Mouse (Mus musculus): Measurements from ENCODE around the gene Tox3. TPM values are rescaled to one million over a fixed set of nuclear protein-coding genes. Genes with fewer than 3 reads are reported as not detected.

Gene Tox3
- polyA plus RNA-seq, 1 experiment from 2014 or later = 7.9 TPM

DNA sequence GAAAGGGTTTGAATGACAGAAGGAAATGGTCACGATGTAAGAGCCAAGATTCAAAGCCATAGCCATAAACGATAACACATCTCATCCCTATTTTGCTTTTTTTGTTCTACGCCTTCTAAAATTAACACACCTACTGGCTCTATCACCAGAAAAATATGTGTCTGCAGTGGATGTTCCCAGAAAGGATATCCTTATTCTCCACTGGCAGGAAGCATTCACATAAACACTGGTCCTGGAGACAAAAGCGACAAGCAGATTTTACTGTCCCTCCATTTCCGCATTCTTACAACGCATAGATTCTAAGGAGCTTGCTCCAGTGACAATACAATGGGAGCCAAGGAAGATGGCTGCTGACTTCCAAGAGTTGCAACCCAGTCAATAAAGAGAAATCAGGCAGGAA is 57.3 kb downstream of the Tox3 start:
- no peak overlapping the region for H3K9ac ChIP-seq (replicated peaks; ENCODE audit: low read length)
- H3K27ac ChIP-seq (ENCODE audit: low read length) = no peak overlapping the region
- ATAC-seq (ENCODE audit: low FRiP score, low TSS enrichment) = no peak
- H3K4me3 ChIP-seq (ENCODE audit: low read length) = no peak overlapping the region
- no peaks in the 10 kb centered on the region for H3K9me3 ChIP-seq (ENCODE audit: low read length)
- H3K4me2 ChIP-seq (replicated peaks; ENCODE audit: low read depth, low read length) = no peak overlapping the region
- 81% methylated on average over 6 of the region's 6 CpGs for WGBS
- H3K4me1 ChIP-seq (ENCODE audit: insufficient read depth, low read length) = no peaks in the 10 kb centered on the region
- H3K36me3 ChIP-seq (ENCODE audit: insufficient read depth, low read length) = no peaks in the 10 kb centered on the region
- H3K27me3 ChIP-seq (ENCODE audit: insufficient read depth, low read length) = no peaks in the 10 kb centered on the region

- WGBS = 64% methylated on average over 9 of the region's 9 CpGs
- Histone ChIP-seq H3K9ac (replicated peaks; ENCODE audit: low read length) (no peak overlapping the region), H3K4me3 (ENCODE audit: low read length) (no peak overlapping the region), H3K27me3 (ENCODE audit: insufficient read depth, low read length) (no peaks in the 10 kb centered on the region), H3K4me1 (ENCODE audit: insufficient read depth, low read length) (no peaks in the 10 kb centered on the region), H3K9me3 (ENCODE audit: low read length) (no peaks in the 10 kb centered on the region), H3K36me3 (ENCODE audit: insufficient read depth, low read length) (no peaks in the 10 kb centered on the region), H3K4me2 (replicated peaks; ENCODE audit: low read depth, low read length) (no peak overlapping the region), H3K27ac (ENCODE audit: low read length) (no peak overlapping the region)
- no peak for ATAC-seq (ENCODE audit: low FRiP score, low TSS enrichment)
These were observed 71.4 kb downstream of the Tox3 start for GRCm38 (mm10) chr8:90276722-90277121.

- 66% methylated on average over 7 of the region's 7 CpGs for WGBS
These were observed 75.0 kb downstream of the Tox3 start for GRCm38 (mm10) chr8:90273182-90273581.

DNA sequence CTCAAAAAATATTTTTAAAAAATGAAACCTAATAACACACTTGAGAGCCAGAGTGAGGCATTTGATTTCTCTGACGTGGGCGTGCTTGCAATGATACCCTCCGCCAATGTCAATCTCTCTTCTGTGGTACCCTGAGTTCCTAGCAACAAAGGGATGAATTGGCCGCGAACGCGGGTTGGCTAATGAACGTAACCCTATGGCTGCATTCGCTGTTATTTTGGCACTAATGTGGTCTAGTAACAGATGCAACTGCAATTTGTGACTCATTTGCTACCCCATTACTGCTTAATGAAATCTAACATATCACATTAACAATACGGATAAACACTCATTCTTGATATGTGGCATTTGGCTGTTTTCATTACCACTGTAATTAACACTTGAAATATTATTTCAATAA is 76.2 kb downstream of the Tox3 start:
- 95% methylated on average over 10 of the region's 10 CpGs for WGBS
- H3K9ac ChIP-seq (replicated peaks; ENCODE audit: low read length) = no peak overlapping the region
- no peak for ATAC-seq (ENCODE audit: low FRiP score, low TSS enrichment)
- no peak overlapping the region for H3K4me2 ChIP-seq (replicated peaks; ENCODE audit: low read depth, low read length)
- H3K4me1 ChIP-seq (ENCODE audit: insufficient read depth, low read length) = 0 out of 2 replicates have a peak, but pooled peaks cover 4% of the 10 kb centered on the region
- no peaks in the 10 kb centered on the region for H3K36me3 ChIP-seq (ENCODE audit: insufficient read depth, low read length)
- no peak overlapping the region for H3K4me3 ChIP-seq (ENCODE audit: low read length)
- no peak overlapping the region for H3K27ac ChIP-seq (ENCODE audit: low read length)
- no peaks in the 10 kb centered on the region for H3K9me3 ChIP-seq (ENCODE audit: low read length)
- no peaks in the 10 kb centered on the region for H3K27me3 ChIP-seq (ENCODE audit: insufficient read depth, low read length)

More at GRCm38 (mm10) chr8:90273182-90273581, 75.0 kb downstream of the Tox3 start:
- ATAC-seq (ENCODE audit: low FRiP score, low TSS enrichment) = no peak
- H3K27ac ChIP-seq (ENCODE audit: low read length) = no peak overlapping the region
- H3K9me3 ChIP-seq (ENCODE audit: low read length) = no peaks in the 10 kb centered on the region
- no peaks in the 10 kb centered on the region for H3K36me3 ChIP-seq (ENCODE audit: insufficient read depth, low read length)
- H3K4me2 ChIP-seq (replicated peaks; ENCODE audit: low read depth, low read length) = no peak overlapping the region
- no peak overlapping the region for H3K9ac ChIP-seq (replicated peaks; ENCODE audit: low read length)
- no peak overlapping the region for H3K4me3 ChIP-seq (ENCODE audit: low read length)
- H3K4me1 ChIP-seq (ENCODE audit: insufficient read depth, low read length) = no peaks in the 10 kb centered on the region
- no peaks in the 10 kb centered on the region for H3K27me3 ChIP-seq (ENCODE audit: insufficient read depth, low read length)

DNA sequence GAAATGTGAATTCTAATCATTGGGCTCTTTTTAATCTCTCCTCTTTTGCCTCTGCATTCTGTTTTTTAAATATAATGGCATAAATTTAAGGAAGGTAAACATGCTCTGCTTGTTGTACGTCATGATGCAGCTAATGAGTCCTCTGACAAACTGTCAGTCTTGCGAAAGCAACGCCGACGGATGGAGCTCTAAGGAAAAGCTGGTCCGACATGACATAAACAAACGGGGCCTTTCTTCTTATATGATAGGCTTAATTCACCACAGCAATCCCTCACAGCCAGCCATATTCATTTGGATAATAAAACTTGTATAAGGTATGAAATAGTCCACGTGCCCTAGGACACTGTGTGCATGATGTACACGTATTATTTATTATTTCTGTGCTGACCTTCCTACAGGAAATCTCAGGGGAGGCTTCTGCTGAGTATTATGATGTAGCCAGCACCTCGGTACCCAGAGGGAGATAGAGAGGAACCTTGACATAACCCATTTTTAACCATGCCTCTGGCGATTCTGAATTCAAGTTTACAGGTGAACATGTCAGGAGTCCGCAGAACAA is 80.4 kb downstream of the Tox3 start:
- Histone ChIP-seq H3K36me3 (ENCODE audit: insufficient read depth, low read length) (no peaks in the 10 kb centered on the region), H3K4me3 (ENCODE audit: low read length) (no peak overlapping the region), H3K9ac (replicated peaks; ENCODE audit: low read length) (no peak overlapping the region), H3K4me1 (ENCODE audit: insufficient read depth, low read length) (0 out of 2 replicates have a peak, but pooled peaks cover 4% of the 10 kb centered on the region), H3K4me2 (replicated peaks; ENCODE audit: low read depth, low read length) (no peak overlapping the region), H3K9me3 (ENCODE audit: low read length) (no peaks in the 10 kb centered on the region), H3K27ac (ENCODE audit: low read length) (no peak overlapping the region), H3K27me3 (ENCODE audit: insufficient read depth, low read length) (no peaks in the 10 kb centered on the region)
- WGBS = 64% methylated on average over 12 of the region's 12 CpGs
- ATAC-seq (ENCODE audit: low FRiP score, low TSS enrichment) = no peak

GRCm38 (mm10) chr8:90266986-90267385 is 81.2 kb downstream of the Tox3 start:
- Histone ChIP-seq H3K36me3 (ENCODE audit: insufficient read depth, low read length) (no peaks in the 10 kb centered on the region), H3K4me3 (ENCODE audit: low read length) (no peak overlapping the region), H3K9me3 (ENCODE audit: low read length) (no peaks in the 10 kb centered on the region), H3K27me3 (ENCODE audit: insufficient read depth, low read length) (no peaks in the 10 kb centered on the region), H3K9ac (replicated peaks; ENCODE audit: low read length) (no peak overlapping the region), H3K27ac (ENCODE audit: low read length) (no peak overlapping the region), H3K4me2 (replicated peaks; ENCODE audit: low read depth, low read length) (no peak overlapping the region), H3K4me1 (ENCODE audit: insufficient read depth, low read length) (0 out of 2 replicates have a peak, but pooled peaks cover 4% of the 10 kb centered on the region)
- 79% methylated on average over 3 of the region's 3 CpGs for WGBS
- ATAC-seq (ENCODE audit: low FRiP score, low TSS enrichment) = no peak

DNA sequence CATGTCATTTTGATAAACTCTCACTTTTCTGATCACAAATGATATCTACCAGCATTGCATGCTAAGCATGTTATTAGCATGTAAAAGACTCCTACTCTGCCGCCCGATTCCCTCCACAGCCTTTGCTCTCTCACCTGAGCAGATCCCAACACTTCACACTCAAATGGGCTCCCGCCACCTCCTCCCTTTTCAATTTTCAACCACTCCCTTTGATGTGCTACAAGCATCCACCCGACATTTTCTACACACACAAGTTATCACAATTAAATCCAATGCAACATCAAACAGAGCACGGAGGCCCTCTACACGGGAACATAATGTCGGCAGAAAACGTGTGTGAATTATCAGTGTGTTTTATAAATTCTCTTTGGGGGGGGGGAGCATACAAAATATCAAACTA is 81.9 kb downstream of the Tox3 start:
- Histone ChIP-seq H3K27ac (ENCODE audit: low read length) (no peak overlapping the region), H3K4me1 (ENCODE audit: insufficient read depth, low read length) (0 out of 2 replicates have a peak, but pooled peaks cover 4% of the 10 kb centered on the region), H3K27me3 (ENCODE audit: insufficient read depth, low read length) (no peaks in the 10 kb centered on the region), H3K36me3 (ENCODE audit: insufficient read depth, low read length) (no peaks in the 10 kb centered on the region), H3K9me3 (ENCODE audit: low read length) (no peaks in the 10 kb centered on the region), H3K4me3 (ENCODE audit: low read length) (no peak overlapping the region), H3K9ac (replicated peaks; ENCODE audit: low read length) (no peak overlapping the region), H3K4me2 (replicated peaks; ENCODE audit: low read depth, low read length) (no peak overlapping the region)
- WGBS = 70% methylated on average over 8 of the region's 8 CpGs
- ATAC-seq (ENCODE audit: low FRiP score, low TSS enrichment) = no peak

DNA sequence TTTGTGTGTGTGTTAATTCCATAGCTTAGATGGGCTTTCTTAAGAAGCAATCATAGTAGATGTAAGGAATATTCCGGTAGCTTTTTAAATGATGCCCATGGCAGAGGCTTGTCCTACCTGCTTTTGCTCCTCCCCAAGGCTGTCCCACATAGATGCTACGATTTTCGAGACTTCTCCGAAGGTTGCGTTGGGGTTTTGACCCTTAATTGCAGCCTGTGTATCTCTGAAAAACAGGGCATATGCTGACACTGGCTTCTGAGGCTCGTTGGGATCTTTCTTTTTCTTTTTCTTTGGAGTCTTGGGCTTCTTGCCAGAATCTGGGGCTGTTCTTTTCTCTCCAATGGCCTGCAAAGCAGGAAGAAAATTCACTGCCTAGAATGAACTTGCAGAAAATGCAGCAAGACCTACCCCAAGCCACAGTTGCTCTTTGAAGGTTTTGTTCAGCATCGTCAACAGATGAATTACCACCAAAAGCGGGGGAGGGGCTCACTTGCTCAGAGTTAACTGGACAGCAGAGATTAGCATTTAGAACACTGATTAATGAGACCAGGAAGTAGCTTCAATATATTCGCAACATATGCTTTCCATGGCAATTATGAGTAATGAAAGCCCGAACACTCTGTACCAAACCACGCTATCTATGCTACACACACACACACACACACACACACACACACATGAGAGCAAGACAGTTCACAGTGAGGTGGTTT is 93.8 kb downstream of the Tox3 start:
- Histone ChIP-seq H3K27ac (ENCODE audit: low read length) (no peak overlapping the region), H3K4me1 (ENCODE audit: insufficient read depth, low read length) (peaks cover 8% of the 10 kb centered on the region; the same call in 1 of the 2 replicates), H3K4me2 (replicated peaks; ENCODE audit: low read depth, low read length) (no peak overlapping the region), H3K9me3 (ENCODE audit: low read length) (no peaks in the 10 kb centered on the region), H3K36me3 (ENCODE audit: insufficient read depth, low read length) (peaks cover 4% of the 10 kb centered on the region; the same call in 1 of the 2 replicates), H3K4me3 (ENCODE audit: low read length) (no peak overlapping the region), H3K27me3 (ENCODE audit: insufficient read depth, low read length) (no peaks in the 10 kb centered on the region), H3K9ac (replicated peaks; ENCODE audit: low read length) (no peak overlapping the region)
- 55% methylated on average over 11 of the region's 11 CpGs for WGBS
- ATAC-seq (ENCODE audit: low FRiP score, low TSS enrichment) = no peak

- ATAC-seq (ENCODE audit: low FRiP score, low TSS enrichment) = no peak
- Histone ChIP-seq H3K4me2 (replicated peaks; ENCODE audit: low read depth, low read length) (no peak overlapping the region), H3K27me3 (ENCODE audit: insufficient read depth, low read length) (no peaks in the 10 kb centered on the region), H3K36me3 (ENCODE audit: insufficient read depth, low read length) (peaks cover 13% of the 10 kb centered on the region), H3K4me1 (ENCODE audit: insufficient read depth, low read length) (0 out of 2 replicates have a peak, but pooled peaks cover 3% of the 10 kb centered on the region), H3K9me3 (ENCODE audit: low read length) (no peaks in the 10 kb centered on the region), H3K4me3 (ENCODE audit: low read length) (no peak overlapping the region), H3K27ac (ENCODE audit: low read length) (no peak overlapping the region), H3K9ac (replicated peaks; ENCODE audit: low read length) (no peak overlapping the region)
- WGBS = 92% methylated on average over 8 of the region's 8 CpGs
These were observed 101.8 kb downstream of the Tox3 start for GRCm38 (mm10) chr8:90246357-90246756.

GRCm38 (mm10) chr8:90245828-90246227 is 102.3 kb downstream of the Tox3 start:
- WGBS = 93% methylated on average over 3 of the region's 3 CpGs
- Histone ChIP-seq H3K27ac (ENCODE audit: low read length) (no peak overlapping the region), H3K9me3 (ENCODE audit: low read length) (no peaks in the 10 kb centered on the region)

More at GRCm38 (mm10) chr8:90245828-90246227, 102.3 kb downstream of the Tox3 start:
- Histone ChIP-seq H3K27me3 (ENCODE audit: insufficient read depth, low read length) (no peaks in the 10 kb centered on the region), H3K4me2 (replicated peaks; ENCODE audit: low read depth, low read length) (no peak overlapping the region), H3K9ac (replicated peaks; ENCODE audit: low read length) (no peak overlapping the region), H3K4me3 (ENCODE audit: low read length) (no peak overlapping the region), H3K4me1 (ENCODE audit: insufficient read depth, low read length) (0 out of 2 replicates have a peak, but pooled peaks cover 3% of the 10 kb centered on the region), H3K36me3 (ENCODE audit: insufficient read depth, low read length) (peaks cover 13% of the 10 kb centered on the region)
- no peak for ATAC-seq (ENCODE audit: low FRiP score, low TSS enrichment)

All from kidney, embryonic 16.5 days (tissue).